Mouse (Mus musculus) neural tube, embryonic 14.5 days (tissue): Measurements from ENCODE around the gene BC004004. TPM values are rescaled to one million over a fixed set of nuclear protein-coding genes. Genes with fewer than 3 reads are reported as not detected.

Experiments used
- ATAC-seq: fragments of 200-750 bp; cut with Nextera tagmentation; 2 replicates; pipeline ENCODE4 v1.8.0; 2017; ENCODE audit warnings: low read depth, mild to moderate bottlenecking, moderate TSS enrichment, moderate library complexity
- H3K27ac ChIP-seq: fragments of 300-500 bp; sonication (generic); 2 replicates; pipeline ENCODE4 v1.5.1; 2014; ENCODE audit warnings: low read depth, mild to moderate bottlenecking, control low read depth, low read length, moderate library complexity, mixed read lengths
- H3K27me3 ChIP-seq: fragments of 300-500 bp; sonication (generic); 2 replicates; pipeline ENCODE4 v1.6.1; 2014; ENCODE audit warnings: low read length; ENCODE audit not compliant: control insufficient read depth, insufficient read depth
- H3K36me3 ChIP-seq: fragments of 300-500 bp; sonication (generic); 2 replicates; pipeline ENCODE4 v1.6.1; 2014; ENCODE audit warnings: low read length, mixed read lengths; ENCODE audit not compliant: control insufficient read depth, insufficient read depth
- H3K4me1 ChIP-seq: fragments of 300-500 bp; sonication (generic); 2 replicates; pipeline ENCODE4 v1.6.1; 2014; ENCODE audit warnings: low read length; ENCODE audit not compliant: control insufficient read depth, insufficient read depth
- H3K4me2 ChIP-seq: fragments of 300-500 bp; sonication (generic); 2 replicates; pipeline ENCODE4 v1.6.1; 2014; ENCODE audit warnings: mild to moderate bottlenecking, low read depth, low read length, control low read depth
- H3K4me3 ChIP-seq: fragments of 300-500 bp; sonication (generic); 2 replicates; pipeline ENCODE4 v1.5.1; 2014; ENCODE audit warnings: low read depth, low read length, control low read depth, mixed read lengths
- H3K9ac ChIP-seq: fragments of 300-500 bp; sonication (generic); replicated peaks from 2 replicates; pipeline ENCODE4 v1.6.1; 2014; ENCODE audit warnings: low read depth, mild to moderate bottlenecking, control low read depth, low read length, mixed read lengths
- H3K9me3 ChIP-seq: fragments of 300-500 bp; sonication (generic); 2 replicates; pipeline ENCODE4 v1.6.1; 2016; ENCODE audit warnings: low read length; ENCODE audit not compliant: control insufficient read depth
- WGBS: fragments of 180-500 bp; shearing (Covaris S2); extraction: QIAGEN DNeasy Blood & Tissue Kit; methylation state at CpG from one replicate; pipeline ENCODE4 v1.1.7; 2014; 5-methylcytosine and 5-hydroxymethylcytosine counted together
- polyA plus RNA-seq: library from polyadenylated mRNA; unstranded; fragments of >200 nt; fragmentation: Nextera tagmentation; extraction: Ambion mirVana; gene quantifications from 2 replicates; pipeline ENCODE4 v1.2.1, GENCODE M21; 2014

The BC004004 gene
- polyA plus RNA-seq, 1 experiment from 2014 or later = 133 TPM

- Histone ChIP-seq H3K4me1 (peaks cover 19% of the 10 kb centered on the region), H3K9ac (no peak overlapping the region), H3K27ac (peak overlapping the region; percentile 22; the same call in 1 of the 2 replicates), H3K4me2 (no peak overlapping the region), H3K4me3 (no peak overlapping the region), H3K27me3 (no peaks in the 10 kb centered on the region), H3K9me3 (no peaks in the 10 kb centered on the region), H3K36me3 (peaks cover 41% of the 10 kb centered on the region)
- peak; percentile 29; the same call in 1 of the 2 replicates for ATAC-seq
- WGBS = 30% methylated on average over 5 of the region's 5 CpGs
Observed at GRCm38 (mm10) chr17:29330671-29331410, 62.3 kb downstream of the BC004004 start.

- H3K4me2 ChIP-seq = no peak overlapping the region
- no peaks in the 10 kb centered on the region for H3K9me3 ChIP-seq
- H3K4me3 ChIP-seq = no peak overlapping the region
- no peak overlapping the region for H3K27ac ChIP-seq
- no peaks in the 10 kb centered on the region for H3K27me3 ChIP-seq
- peaks cover 6% of the 10 kb centered on the region for H3K4me1 ChIP-seq
- H3K9ac ChIP-seq = no peak overlapping the region
- H3K36me3 ChIP-seq = peaks cover 52% of the 10 kb centered on the region
- ATAC-seq = no peak
- WGBS = 92% methylated on average over 4 of the region's 4 CpGs
Observed at GRCm38 (mm10) chr17:29332186-29332685, 63.6 kb downstream of the BC004004 start.

- no peak for ATAC-seq
- peaks cover 78% of the 10 kb centered on the region for H3K36me3 ChIP-seq
- H3K9ac ChIP-seq = no peak overlapping the region
- 95% methylated on average over 19 of the region's 19 CpGs for WGBS
- H3K4me3 ChIP-seq = no peak overlapping the region
- no peaks in the 10 kb centered on the region for H3K9me3 ChIP-seq
- H3K27ac ChIP-seq = no peak overlapping the region
- no peak overlapping the region for H3K4me2 ChIP-seq
- peaks cover 7% of the 10 kb centered on the region; the same call in 1 of the 2 replicates for H3K4me1 ChIP-seq
- H3K27me3 ChIP-seq = no peaks in the 10 kb centered on the region
Observed at GRCm38 (mm10) chr17:29336266-29336990, 67.8 kb downstream of the BC004004 start.

GRCm38 (mm10) chr17:29337979-29338823 is 69.6 kb downstream of the BC004004 start:
- Histone ChIP-seq H3K4me2 (no peak overlapping the region), H3K27ac (peak overlapping the region; percentile 60), H3K4me1 (peaks cover 15% of the 10 kb centered on the region; the same call in 1 of the 2 replicates), H3K36me3 (peaks cover 65% of the 10 kb centered on the region), H3K9ac (no peak overlapping the region), H3K9me3 (no peaks in the 10 kb centered on the region), H3K27me3 (no peaks in the 10 kb centered on the region), H3K4me3 (no peak overlapping the region)
- WGBS = 71% methylated on average over 9 of the region's 9 CpGs
- ATAC-seq = peak; percentile 38; the same call in 1 of the 2 replicates

- H3K27me3 ChIP-seq = no peaks in the 10 kb centered on the region
- peaks cover 61% of the 10 kb centered on the region for H3K36me3 ChIP-seq
- H3K4me3 ChIP-seq = no peak overlapping the region
- H3K27ac ChIP-seq = peak overlapping the region; percentile 39; the same call in 1 of the 2 replicates
- H3K9me3 ChIP-seq = no peaks in the 10 kb centered on the region
- peaks cover 15% of the 10 kb centered on the region; the same call in 1 of the 2 replicates for H3K4me1 ChIP-seq
- 81% methylated on average over 11 of the region's 11 CpGs for WGBS
- H3K4me2 ChIP-seq = no peak overlapping the region
- ATAC-seq = no peak
- H3K9ac ChIP-seq = no peak overlapping the region
Observed at GRCm38 (mm10) chr17:29339170-29339768, 70.7 kb downstream of the BC004004 start.

GRCm38 (mm10) chr17:29340406-29341261 is 72.0 kb downstream of the BC004004 start:
- H3K27ac ChIP-seq = no peak overlapping the region
- no peak overlapping the region for H3K9ac ChIP-seq
- no peaks in the 10 kb centered on the region for H3K9me3 ChIP-seq
- no peak overlapping the region for H3K4me2 ChIP-seq
- H3K4me1 ChIP-seq = peaks cover 19% of the 10 kb centered on the region
- H3K27me3 ChIP-seq = no peaks in the 10 kb centered on the region
- ATAC-seq = no peak
- peaks cover 51% of the 10 kb centered on the region for H3K36me3 ChIP-seq
- no peak overlapping the region for H3K4me3 ChIP-seq
- WGBS = 89% methylated on average over 18 of the region's 18 CpGs

GRCm38 (mm10) chr17:29341591-29342003 is 73.0 kb downstream of the BC004004 start:
- Histone ChIP-seq H3K27ac (peak overlapping the region; percentile 69), H3K4me2 (no peak overlapping the region), H3K9ac (no peak overlapping the region), H3K36me3 (peaks cover 42% of the 10 kb centered on the region), H3K27me3 (no peaks in the 10 kb centered on the region), H3K9me3 (no peaks in the 10 kb centered on the region), H3K4me3 (no peak overlapping the region), H3K4me1 (peaks cover 24% of the 10 kb centered on the region)
- 27% methylated on average over 9 of the region's 9 CpGs for WGBS
- ATAC-seq = no peak
